Mouse (Mus musculus): Measurements from ENCODE around the gene Cse1l. TPM values are rescaled to one million over a fixed set of nuclear protein-coding genes. Genes with fewer than 3 reads are reported as not detected.

The Cse1l gene
- total RNA-seq, 1 experiment from 2014 or later, result 105 TPM

- ATAC-seq (replicated peaks; ENCODE audit: insufficient number of reproducible peaks, low FRiP score, low TSS enrichment, poor library complexity, severe bottlenecking), result no peak
Observed at GRCm38 (mm10) chr2:166956805-166957204, 51.0 kb downstream of the Cse1l start.

GRCm38 (mm10) chr2:166960648-166961330 is 54.9 kb downstream of the Cse1l start:
- no peak for ATAC-seq (replicated peaks; ENCODE audit: insufficient number of reproducible peaks, low FRiP score, low TSS enrichment, poor library complexity, severe bottlenecking)

- ATAC-seq (replicated peaks; ENCODE audit: insufficient number of reproducible peaks, low FRiP score, low TSS enrichment, poor library complexity, severe bottlenecking), result no peak
Observed at GRCm38 (mm10) chr2:166963257-166963656, 57.4 kb downstream of the Cse1l start.

GRCm38 (mm10) chr2:166964773-166965172 is 58.9 kb downstream of the Cse1l start:
- peak; percentile 28; the same call in 1 of the 2 replicates for ATAC-seq (replicated peaks; ENCODE audit: insufficient number of reproducible peaks, low FRiP score, low TSS enrichment, poor library complexity, severe bottlenecking)

- ATAC-seq (replicated peaks; ENCODE audit: insufficient number of reproducible peaks, low FRiP score, low TSS enrichment, poor library complexity, severe bottlenecking), result no peak
Observed at GRCm38 (mm10) chr2:166973153-166973552, 67.3 kb downstream of the Cse1l start.

GRCm38 (mm10) chr2:166974177-166974872 is 68.5 kb downstream of the Cse1l start:
- 0 out of 2 replicates have a peak, but pooled peaks have one; percentile 20 for ATAC-seq (replicated peaks; ENCODE audit: insufficient number of reproducible peaks, low FRiP score, low TSS enrichment, poor library complexity, severe bottlenecking)

GRCm38 (mm10) chr2:166976356-166976755 is 70.5 kb downstream of the Cse1l start:
- peak; percentile 79 for ATAC-seq (replicated peaks; ENCODE audit: insufficient number of reproducible peaks, low FRiP score, low TSS enrichment, poor library complexity, severe bottlenecking)

GRCm38 (mm10) chr2:166977490-166977889 is 71.7 kb downstream of the Cse1l start:
- no peak for ATAC-seq (replicated peaks; ENCODE audit: insufficient number of reproducible peaks, low FRiP score, low TSS enrichment, poor library complexity, severe bottlenecking)

GRCm38 (mm10) chr2:166980161-166980560 is 74.3 kb downstream of the Cse1l start:
- ATAC-seq (replicated peaks; ENCODE audit: insufficient number of reproducible peaks, low FRiP score, low TSS enrichment, poor library complexity, severe bottlenecking), result peak; percentile 72

GRCm38 (mm10) chr2:166983351-166983894 is 77.6 kb downstream of the Cse1l start:
- no peak for ATAC-seq (replicated peaks; ENCODE audit: insufficient number of reproducible peaks, low FRiP score, low TSS enrichment, poor library complexity, severe bottlenecking)

- ATAC-seq (replicated peaks; ENCODE audit: insufficient number of reproducible peaks, low FRiP score, low TSS enrichment, poor library complexity, severe bottlenecking), result no peak
Observed at GRCm38 (mm10) chr2:166990861-166991260, 85.0 kb downstream of the Cse1l start.

- no peak for ATAC-seq (replicated peaks; ENCODE audit: insufficient number of reproducible peaks, low FRiP score, low TSS enrichment, poor library complexity, severe bottlenecking)
Observed at GRCm38 (mm10) chr2:166991945-166992344, 86.1 kb downstream of the Cse1l start.

GRCm38 (mm10) chr2:166995021-166995795 is 89.4 kb downstream of the Cse1l start:
- peak; percentile 33; the same call in 1 of the 2 replicates for ATAC-seq (replicated peaks; ENCODE audit: insufficient number of reproducible peaks, low FRiP score, low TSS enrichment, poor library complexity, severe bottlenecking)

Other genes starting within 250 kb of the Cse1l start
- gene Prex1, start 192.2 kb upstream of the Cse1l start, total RNA-seq (2017), result 118 to 236 TPM (median 124 TPM) in 3 replicates
- 1.6 to 13.4 TPM (median 3.3 TPM) in 3 replicates for gene Trp53rkb, start 113.5 kb upstream of the Cse1l start, total RNA-seq (2017)
- 17.1 to 25.1 TPM (median 24.6 TPM) in 3 replicates for gene Arfgef2, start 100.5 kb upstream of the Cse1l start, total RNA-seq (2017)
- 48.5 to 62.6 TPM (median 52.8 TPM) in 3 replicates for gene Stau1, start 90.3 kb downstream of the Cse1l start, total RNA-seq (2017)
- gene Ddx27, start 109.2 kb downstream of the Cse1l start, total RNA-seq (2017), result 80.0 to 90.5 TPM (median 85.6 TPM) in 3 replicates
- gene Znfx1, start 157.0 kb downstream of the Cse1l start, total RNA-seq (2017), result 25.0 to 58.3 TPM (median 29.7 TPM) in 3 replicates